Comparison of ENCODE assay signal across 24 mouse cellular contexts in genomic region chr1:189913093-189913760, GRCm38 (mm10). TPM values are rescaled to one million over a fixed set of nuclear protein-coding genes. Genes with fewer than 3 reads are reported as not detected.
DNase-seq lines count a peak whose midpoint lies in the region; ATAC-seq and TF ChIP-seq lines count a peak whose summit lies in the region.
"Had no signal": no experiment of that assay in that cellular context is flagged by ENCODE, and none has a peak within 500 bp of the region (broad histone marks: within the 10 kb centered on the region; RNA-seq: fewer than 3 reads in every experiment).

No protein-coding gene starts in this region.

- no peak for TF ChIP-seq POLR2A in testis, adult 2 months (IDR thresholded peaks at IDR 0.05; ENCODE audit: control insufficient read depth, low read depth, low read length)

- TF ChIP-seq CTCF in testis, adult 2 months (IDR thresholded peaks at IDR 0.05; ENCODE audit: control insufficient read depth, insufficient read depth, insufficient replicate concordance, low read depth, low read length), result no peak

- no peaks in the 10 kb centered on the region for H3K36me3 ChIP-seq in hindbrain, embryonic 11.5 days (ENCODE audit: control insufficient read depth, insufficient read depth, low read length)
- no peaks in the 10 kb centered on the region; the same call in 1 of the 2 replicates for H3K36me3 ChIP-seq in hindbrain, embryonic 14.5 days (replicated peaks; ENCODE audit: control insufficient read depth, insufficient read depth)
- H3K36me3 ChIP-seq in testis, adult 2 months (ENCODE audit: control insufficient read depth, insufficient read depth, low read length), result no peaks in the 10 kb centered on the region
- peaks cover 22% of the 10 kb centered on the region for H3K36me3 ChIP-seq in limb, embryonic 13.5 days
- H3K36me3 ChIP-seq: embryonic facial prominence, embryonic 15.5 days had no signal

- H3K4me2 ChIP-seq in hindbrain, embryonic 11.5 days (replicated peaks; ENCODE audit: low read depth, low read length), result no peak overlapping the region
- H3K4me2 ChIP-seq in hindbrain, embryonic 14.5 days (replicated peaks), result no peak overlapping the region
- no peak overlapping the region for H3K4me2 ChIP-seq in limb, embryonic 13.5 days (replicated peaks)
- H3K4me2 ChIP-seq: embryonic facial prominence, embryonic 15.5 days; liver, embryonic 11.5 days; midbrain, embryonic 11.5 days; neural tube, embryonic 15.5 days had no signal

- H3K4me1 ChIP-seq in hindbrain, embryonic 11.5 days (replicated peaks; ENCODE audit: control insufficient read depth, insufficient read depth, low read length), result peaks cover 7% of the 10 kb centered on the region
- H3K4me1 ChIP-seq in hindbrain, embryonic 14.5 days (replicated peaks; ENCODE audit: control insufficient read depth, insufficient read depth, low read length), result peaks cover 8% of the 10 kb centered on the region; the same call in 1 of the 2 replicates
- H3K4me1 ChIP-seq in testis, adult 2 months (ENCODE audit: control insufficient read depth, insufficient read depth, low read length), result no peaks in the 10 kb centered on the region
- H3K4me1 ChIP-seq in limb, embryonic 13.5 days, result peaks cover 49% of the 10 kb centered on the region

- no peak overlapping the region for H3K4me3 ChIP-seq in hindbrain, embryonic 11.5 days (ENCODE audit: low read depth, low read length)
- no peak overlapping the region for H3K4me3 ChIP-seq in hindbrain, embryonic 14.5 days (replicated peaks; ENCODE audit: low read length)
- H3K4me3 ChIP-seq in testis, adult 2 months (ENCODE audit: control insufficient read depth, low read depth, low read length), result no peak overlapping the region
- H3K4me3 ChIP-seq in limb, embryonic 13.5 days, result no peak overlapping the region
- H3K4me3 ChIP-seq: embryonic facial prominence, embryonic 15.5 days; neural tube, embryonic 15.5 days had no signal

- no peaks in the 10 kb centered on the region for H3K27me3 ChIP-seq in hindbrain, embryonic 11.5 days (ENCODE audit: control insufficient read depth, insufficient read depth, low read length)
- no peaks in the 10 kb centered on the region for H3K27me3 ChIP-seq in hindbrain, embryonic 14.5 days (ENCODE audit: control insufficient read depth, insufficient read depth, low read length)
- H3K27me3 ChIP-seq in testis, adult 2 months (ENCODE audit: control insufficient read depth, insufficient read depth, low read length), result no peaks in the 10 kb centered on the region
- no peaks in the 10 kb centered on the region for H3K27me3 ChIP-seq in limb, embryonic 13.5 days
- H3K27me3 ChIP-seq: embryonic facial prominence, embryonic 15.5 days; neural tube, embryonic 15.5 days had no signal

- ATAC-seq in hindbrain, embryonic 11.5 days (ENCODE audit: low FRiP score), result no peak
- no peak for ATAC-seq in hindbrain, embryonic 14.5 days (ENCODE audit: low FRiP score)
- no peak for ATAC-seq in limb, embryonic 13.5 days (ENCODE audit: low FRiP score, low read depth)
- ATAC-seq: forebrain, embryonic 14.5 days; hindbrain, postnatal 0 days; intestine, embryonic 16.5 days; liver, postnatal 0 days had no signal

- 93% methylated on average over 21 of the region's 21 CpGs for WGBS in hindbrain, embryonic 11.5 days
- 89% methylated on average over 21 of the region's 21 CpGs for WGBS in hindbrain, embryonic 14.5 days
- WGBS in limb, embryonic 13.5 days, result 80% methylated on average over 21 of the region's 21 CpGs

- H3K9me3 ChIP-seq in hindbrain, embryonic 11.5 days (ENCODE audit: control insufficient read depth, low read length), result no peaks in the 10 kb centered on the region
- H3K9me3 ChIP-seq in hindbrain, embryonic 14.5 days (ENCODE audit: control insufficient read depth, low read length), result no peaks in the 10 kb centered on the region
- no peaks in the 10 kb centered on the region for H3K9me3 ChIP-seq in limb, embryonic 13.5 days
- H3K9me3 ChIP-seq: embryonic facial prominence, embryonic 15.5 days; neural tube, embryonic 15.5 days had no signal

- no peak overlapping the region for H3K9ac ChIP-seq in hindbrain, embryonic 11.5 days (ENCODE audit: low read depth, low read length)
- H3K9ac ChIP-seq in hindbrain, embryonic 14.5 days, result no peak overlapping the region
- no peak overlapping the region for H3K9ac ChIP-seq in limb, embryonic 13.5 days
- H3K9ac ChIP-seq: embryonic facial prominence, embryonic 15.5 days; liver, postnatal 0 days; neural tube, embryonic 15.5 days had no signal

- 0 out of 2 replicates have a peak overlapping the region, but pooled peaks have one; percentile 17 for H3K27ac ChIP-seq in hindbrain, embryonic 11.5 days (ENCODE audit: low read depth, low read length)
- no peak overlapping the region for H3K27ac ChIP-seq in hindbrain, embryonic 14.5 days
- peak overlapping the region; percentile 27; the same call in 1 of the 2 replicates for H3K27ac ChIP-seq in testis, adult 2 months (ENCODE audit: control insufficient read depth, insufficient read depth, low read depth, low read length)
- H3K27ac ChIP-seq in limb, embryonic 13.5 days, result peak overlapping the region; percentile 1; the same call in 1 of the 2 replicates
- H3K27ac ChIP-seq: embryonic facial prominence, embryonic 15.5 days; hindbrain, postnatal 0 days; macrophage; neural tube, embryonic 15.5 days had no signal

- peak; percentile 49 for DNase-seq in gastrocnemius, postnatal 25 days
- DNase-seq in gastrocnemius, postnatal 4 days (ENCODE audit: low spot score in 2 of 2), result no peak
- DNase-seq in hindbrain, embryonic 11.5 days (ENCODE audit: low spot score), result no peak
- no peak for DNase-seq in hindbrain, embryonic 14.5 days (ENCODE audit: low spot score)
- DNase-seq in testis, postnatal 14 days (ENCODE audit: low spot score), result no peak
- DNase-seq in right cerebral cortex, adult 2 months (ENCODE audit: low spot score in 2 of 2), result no peak
- DNase-seq: adrenal gland, postnatal 25 days; cerebellum, adult 9-10 months; kidney, adult 9 months; kidney, postnatal 14 days; left cerebral cortex, postnatal 4 days; liver, postnatal 0 days; right cerebral cortex, adult 18-20 months; thymus, postnatal 25 days had no signal

RNA-seq across cellular contexts. Expression of gene Smyd2, which starts 8.9 kb away (rescaled TPM):
- 100 to 1,000 TPM; 124 to 197 TPM for total RNA-seq in gastrocnemius, postnatal 25 days (2021)
- 100 to 1,000 TPM; 144 to 145 TPM for total RNA-seq in gastrocnemius, postnatal 4 days (2021)
- 52.5 and 54.7 TPM in 2 replicates for polyA plus RNA-seq in hindbrain, embryonic 11.5 days (2014; fragmentation: Nextera tagmentation; extraction: Ambion mirVana)
- 73.9 and 84.4 TPM in 2 replicates for polyA plus RNA-seq in hindbrain, embryonic 14.5 days (2014; fragmentation: Nextera tagmentation; extraction: Ambion mirVana)
- 22.1 and 23.4 TPM in 2 replicates for polyA plus RNA-seq in testis, adult 2 months (2012; rRNA removed)
- polyA plus RNA-seq in limb, embryonic 13.5 days (2015; fragmentation: Nextera tagmentation; extraction: Ambion mirVana), result 87.3 and 92.9 TPM in 2 replicates
